Mouse (Mus musculus) heart, postnatal 25 days (tissue): ENCODE results near the gene Ferd3l. TPM values are rescaled to one million over a fixed set of nuclear protein-coding genes. Genes with fewer than 3 reads are reported as not detected.

Experiments used
- DNase-seq: peaks from one replicate; pipeline ENCODE4 v3.0.0; 2022; ENCODE audit warnings: low spot score
- intact Hi-C: fragments of 180-260 bp; cut with DNase I; formaldehyde crosslinking; loops from one replicate; pipeline ENCODE4 v1.15.1; 2025
- total RNA-seq, 2 experiments: library from RNA; stranded (reverse); gene quantifications; 2 replicates each; pipeline ENCODE4 v1.2.3; 2021

The Ferd3l gene
- not detected for total RNA-seq

DNA sequence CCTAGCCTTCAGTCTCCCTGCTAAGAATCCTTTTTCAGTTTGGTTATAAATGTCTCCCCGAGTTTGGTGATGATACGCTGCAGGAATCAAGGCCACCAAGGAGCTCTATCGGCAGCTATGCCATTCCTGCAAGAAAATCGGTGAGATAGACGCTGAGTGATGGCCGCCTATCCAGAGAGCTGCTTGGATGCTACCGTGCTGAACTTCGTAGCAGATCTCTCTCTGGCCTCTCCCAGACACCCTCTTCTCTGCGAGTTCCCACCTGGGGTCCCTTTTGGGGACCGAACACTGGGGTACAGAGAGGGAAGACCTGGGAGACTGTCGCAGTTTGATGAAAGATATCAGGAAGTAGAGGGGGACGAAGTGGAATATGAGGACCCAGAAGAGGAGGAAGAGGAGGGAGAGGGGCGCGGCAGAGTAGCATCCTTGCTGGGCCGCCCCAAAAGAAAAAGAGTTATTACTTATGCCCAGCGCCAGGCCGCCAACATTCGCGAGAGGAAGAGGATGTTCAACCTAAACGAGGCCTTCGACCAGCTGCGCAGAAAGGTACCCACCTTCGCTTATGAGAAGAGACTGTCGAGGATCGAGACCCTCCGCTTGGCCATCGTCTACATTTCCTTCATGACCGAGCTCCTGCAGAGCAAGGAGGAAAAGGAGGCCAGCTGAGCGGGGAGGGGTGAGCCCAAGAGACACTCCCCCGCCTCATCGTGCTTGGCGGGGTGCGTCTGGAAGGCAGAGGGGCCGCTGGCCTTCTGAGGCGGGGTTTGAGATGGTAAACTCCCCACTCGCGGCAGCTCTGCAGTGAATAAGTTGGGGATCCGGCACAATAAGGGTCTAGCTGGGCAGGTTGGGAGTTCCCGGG lies at the start of gene Ferd3l:
Gene Ferd3l (plus strand): TSS at position 95 of the 862 bp plus-strand sequence.
- DNase-seq: no peak
- intact Hi-C loops: no loop called here

DNA sequence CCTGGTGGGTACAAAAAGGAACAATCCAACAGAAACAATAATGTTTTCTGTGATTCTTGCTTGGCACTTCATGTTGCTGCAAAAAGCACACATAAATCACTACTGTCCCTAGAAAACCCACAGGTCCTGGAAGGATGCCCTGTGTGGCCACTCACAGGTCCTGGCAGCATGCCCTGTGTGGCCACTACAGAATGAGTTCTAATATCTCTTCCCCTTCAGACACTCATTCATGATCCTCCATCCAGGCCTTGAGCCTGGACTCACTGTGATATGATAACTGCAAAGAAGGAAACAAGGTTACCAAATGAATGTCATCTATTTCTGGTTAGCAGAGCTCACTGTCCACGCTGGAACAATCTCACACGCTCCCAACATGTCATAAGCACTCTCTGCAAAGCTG lies 34.3 kb upstream of the Ferd3l start:
- intact Hi-C loops: no loop called here
- DNase-seq: no peak

DNA sequence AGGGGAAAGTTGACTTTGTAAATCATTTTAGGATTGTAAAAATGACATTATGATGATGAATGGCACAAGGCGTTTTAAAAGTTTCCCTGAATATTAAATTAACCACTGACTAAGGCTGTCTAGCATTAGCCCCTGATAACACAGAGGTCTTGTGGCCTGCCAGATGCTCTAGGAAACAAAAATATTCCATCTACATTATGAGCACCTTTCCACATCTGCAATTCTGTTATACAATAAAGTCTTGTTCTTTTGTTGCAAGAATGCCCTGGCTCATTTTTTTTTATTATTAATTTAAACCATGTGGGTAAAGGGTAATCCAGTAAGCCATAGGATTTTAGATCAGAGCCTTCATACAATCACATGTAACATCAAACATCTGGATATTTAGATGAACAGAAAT lies 33.6 kb upstream of the Ferd3l start:
- intact Hi-C loops: no loop called here
- DNase-seq: no peak

DNA sequence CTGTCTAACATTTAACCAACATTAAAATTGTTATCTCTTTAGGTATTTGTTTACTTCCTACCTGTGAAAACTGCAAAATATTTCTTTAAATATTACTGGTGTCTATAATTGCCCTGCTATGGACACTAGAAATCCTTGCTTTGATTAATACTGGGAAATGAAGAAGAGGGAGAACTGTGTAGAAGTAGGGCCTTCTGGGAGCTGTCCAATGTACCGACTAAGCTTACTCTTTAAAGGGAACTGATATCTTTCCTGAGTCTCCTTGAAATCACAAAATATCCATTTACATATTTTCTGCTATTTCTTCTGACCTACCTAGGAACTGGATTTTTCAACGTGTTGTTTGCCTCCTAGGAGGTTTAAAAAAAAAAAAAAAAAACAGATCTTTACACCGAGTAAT lies 1.5 kb upstream of the Ferd3l start:
- intact Hi-C loops: no loop called here
- no peak for DNase-seq

DNA sequence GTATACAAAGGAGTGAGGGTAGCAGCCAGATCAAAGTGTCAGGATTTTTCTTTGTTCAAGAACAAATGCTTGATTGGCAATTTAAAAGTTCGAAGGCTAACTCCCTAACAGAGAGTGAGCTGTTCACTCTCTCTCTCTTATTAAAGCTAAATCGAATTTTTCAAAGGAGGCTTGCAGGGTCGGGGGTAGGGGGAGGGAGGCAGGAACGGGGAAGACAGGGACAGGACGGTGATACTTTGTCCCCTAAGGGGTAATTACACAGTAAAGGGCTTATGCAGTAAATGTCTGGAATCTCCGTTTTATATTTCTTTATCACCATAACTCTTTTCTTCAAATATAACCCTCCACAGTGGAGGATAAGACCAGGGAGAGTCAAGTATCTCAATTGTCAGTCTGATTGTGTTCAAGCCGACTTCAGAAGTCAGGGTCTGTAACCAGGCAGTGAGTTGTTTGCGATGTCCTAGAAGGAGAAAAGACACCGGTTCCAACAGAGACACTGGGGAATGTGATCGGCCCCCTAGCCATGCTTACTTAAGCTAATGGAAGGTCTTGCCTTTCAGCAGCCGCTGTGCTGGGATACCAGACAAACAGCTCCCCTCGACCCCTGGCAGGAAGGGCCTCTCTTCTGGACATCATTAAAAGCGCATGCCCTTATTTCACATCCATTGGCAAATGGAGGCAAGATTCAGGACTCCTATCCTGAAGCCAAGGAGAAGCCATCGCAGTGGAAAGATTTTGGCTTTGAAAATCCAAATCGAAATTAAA lies 709 bp upstream of the Ferd3l start:
- no peak for DNase-seq
- intact Hi-C loops: no loop called here

DNA sequence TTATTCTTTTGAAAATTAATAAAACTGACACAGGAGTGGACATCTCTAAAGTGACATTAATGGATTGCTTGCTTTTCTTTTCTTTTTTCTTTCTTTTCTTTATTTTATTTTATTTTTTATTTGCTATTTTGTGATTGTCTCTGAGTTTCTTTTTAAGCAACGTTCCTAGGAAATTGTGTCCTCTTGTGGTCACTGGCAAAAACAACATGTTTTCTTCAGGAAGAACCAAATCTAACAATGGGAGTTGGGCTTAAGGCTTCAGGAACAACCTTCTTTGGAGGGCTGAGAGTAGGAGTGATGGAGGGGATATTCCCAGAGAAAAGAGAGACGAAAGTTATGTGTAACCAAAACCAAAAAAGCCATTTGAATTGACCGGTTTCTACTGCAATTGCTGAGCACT lies 24.6 kb downstream of the Ferd3l start:
- intact Hi-C loops: no loop called here
- DNase-seq: no peak

DNA sequence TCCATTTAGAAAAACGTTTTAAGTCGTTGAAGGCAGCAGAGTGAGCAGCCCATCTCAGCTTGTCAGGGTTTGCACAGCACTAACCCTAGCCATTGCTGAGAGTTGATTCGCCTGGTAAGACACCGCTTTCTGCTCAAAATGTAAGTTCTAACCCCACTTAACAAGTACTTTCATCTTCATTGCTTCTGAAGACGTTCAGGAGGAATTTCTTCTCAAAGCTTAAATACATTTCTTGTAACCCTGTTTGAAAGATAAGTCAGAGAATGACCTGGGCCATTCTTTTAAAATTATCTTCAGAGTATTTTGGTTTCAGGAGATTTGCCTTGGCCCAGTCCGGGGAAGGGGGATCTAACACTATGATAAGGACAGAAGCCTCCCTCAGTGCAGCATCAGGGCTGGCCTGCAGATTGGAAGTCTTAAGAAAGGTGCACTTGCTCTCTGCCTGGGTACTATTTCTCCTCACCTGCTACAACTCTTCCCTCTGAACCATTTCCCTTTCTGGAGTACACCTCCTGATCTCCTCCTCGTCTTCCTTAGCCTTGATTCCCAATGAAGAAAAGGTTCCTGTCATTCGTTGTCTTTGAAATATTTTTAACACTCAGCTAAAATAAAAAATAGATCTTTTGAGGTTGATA lies 26.8 kb downstream of the Ferd3l start:
- intact Hi-C loops: no loop called here
- DNase-seq: no peak

DNA sequence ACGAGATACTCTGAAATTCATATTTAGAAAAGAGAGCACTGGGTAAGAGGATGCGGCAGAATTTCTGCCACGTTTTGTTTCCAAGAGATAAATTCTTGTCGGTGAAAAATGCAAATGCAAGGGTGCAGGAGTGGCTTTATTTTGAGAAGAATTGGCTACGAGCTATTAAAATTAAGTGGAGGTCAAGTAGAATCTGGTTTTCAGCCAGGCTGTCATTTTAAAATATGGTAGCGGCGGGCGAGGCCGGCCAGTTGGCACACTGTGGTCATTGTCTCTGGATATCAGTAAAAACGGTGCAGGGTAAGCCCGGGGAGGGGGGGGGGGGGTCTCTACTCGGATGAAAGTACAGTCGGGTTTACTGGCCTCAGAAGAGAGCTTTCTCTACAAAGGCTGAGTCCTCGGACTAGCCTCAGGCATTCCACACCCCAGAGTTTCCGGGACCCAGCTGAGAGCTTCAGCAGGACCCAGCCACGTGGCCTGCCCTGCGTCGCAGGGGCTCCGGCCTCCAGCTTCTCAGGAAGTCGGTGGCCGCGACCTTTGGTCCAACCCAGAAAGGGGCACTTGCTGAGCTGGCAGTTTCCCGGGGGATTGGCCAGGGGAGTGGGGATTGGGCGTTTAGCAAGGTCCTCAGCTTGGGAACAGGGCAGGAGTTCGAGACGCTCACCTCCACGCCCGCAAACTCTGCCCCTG lies 27.5 kb downstream of the Ferd3l start:
- DNase-seq: no peak
- intact Hi-C loops: no loop called here

DNA sequence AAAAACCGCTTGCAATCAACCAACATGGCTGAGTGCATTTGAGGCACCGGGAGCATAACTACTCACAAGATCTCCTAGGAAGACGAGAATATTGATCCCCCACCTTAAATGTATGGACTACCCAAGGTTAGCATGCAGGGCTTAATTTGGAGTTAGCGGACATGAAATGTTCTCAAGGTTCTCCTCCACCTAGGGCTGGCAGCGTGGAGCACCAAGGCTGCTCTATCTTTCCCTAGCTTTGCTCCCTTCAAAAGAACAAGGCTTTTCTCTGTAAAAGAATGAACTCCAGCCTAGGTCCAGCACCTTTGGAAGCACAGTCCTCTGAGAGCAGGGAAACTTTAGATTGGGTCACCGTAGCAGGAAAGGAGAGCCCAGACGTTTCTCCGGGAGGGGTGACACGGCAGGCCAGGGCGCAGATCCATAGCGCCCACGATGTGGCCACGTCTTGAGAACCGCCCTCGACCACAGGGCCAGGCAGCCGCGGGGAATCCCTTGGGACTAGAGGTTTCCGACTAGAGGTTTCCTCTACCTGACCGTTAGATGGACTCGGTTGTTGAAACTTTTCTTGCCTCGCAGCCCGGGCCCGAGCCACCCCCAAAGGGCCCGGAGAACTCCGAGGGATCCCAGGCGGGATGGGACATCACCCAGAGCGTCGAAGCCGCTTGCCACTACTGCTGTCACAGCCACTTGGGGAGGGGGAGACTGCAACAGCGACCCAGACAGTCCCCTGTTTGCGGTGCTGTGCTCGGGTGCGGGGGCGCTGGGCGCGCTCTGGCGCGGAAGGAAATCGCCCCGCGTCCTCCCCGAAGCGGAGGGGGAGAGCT lies 28.6 kb downstream of the Ferd3l start:
- intact Hi-C loops: no loop called here

DNA sequence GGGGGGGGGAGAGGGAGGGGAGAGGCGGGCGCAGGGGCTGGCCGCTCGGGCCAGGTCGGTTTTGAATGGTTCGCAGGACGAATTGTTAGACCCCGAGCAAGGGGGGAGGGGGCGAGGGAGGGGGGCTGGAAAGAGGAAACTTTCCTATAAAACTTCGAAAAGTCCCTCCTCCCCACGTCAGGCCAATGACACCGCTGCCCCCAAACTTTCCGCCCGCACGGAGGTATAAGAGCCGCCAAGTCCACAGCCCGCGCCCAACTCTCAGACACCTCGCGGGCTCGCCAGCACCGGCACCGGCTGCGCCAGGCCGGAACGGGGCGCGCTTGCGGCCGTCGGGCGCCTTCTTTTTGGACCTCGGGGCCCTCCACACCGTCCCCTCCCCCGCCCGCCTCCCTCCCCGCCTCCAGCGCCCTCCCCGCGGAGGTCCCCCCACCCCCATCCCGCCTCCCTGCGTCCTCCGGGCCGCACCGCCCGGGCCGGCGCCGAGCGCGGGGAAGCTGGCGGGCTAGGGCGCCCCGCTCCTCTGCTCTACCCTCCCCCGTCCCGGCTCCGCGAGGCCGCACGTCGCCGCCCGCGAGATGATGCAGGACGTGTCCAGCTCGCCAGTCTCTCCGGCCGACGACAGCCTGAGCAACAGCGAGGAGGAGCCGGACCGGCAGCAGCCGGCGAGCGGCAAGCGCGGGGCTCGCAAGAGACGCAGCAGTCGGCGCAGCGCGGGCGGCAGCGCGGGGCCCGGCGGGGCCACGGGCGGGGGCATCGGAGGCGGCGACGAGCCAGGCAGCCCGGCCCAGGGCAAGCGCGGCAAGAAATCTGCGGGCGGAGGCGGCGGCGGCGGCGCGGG lies 29.4 kb downstream of the Ferd3l start, which contains the start of gene Twist1:
Gene Twist1 (plus strand): TSS at position 272 of the 841 bp plus-strand sequence.
- peak; percentile 53 for DNase-seq
- intact Hi-C loops: no loop called here

More for the DNA sequence above, 28.6 kb downstream of the Ferd3l start:
- DNase-seq: no peak

DNA sequence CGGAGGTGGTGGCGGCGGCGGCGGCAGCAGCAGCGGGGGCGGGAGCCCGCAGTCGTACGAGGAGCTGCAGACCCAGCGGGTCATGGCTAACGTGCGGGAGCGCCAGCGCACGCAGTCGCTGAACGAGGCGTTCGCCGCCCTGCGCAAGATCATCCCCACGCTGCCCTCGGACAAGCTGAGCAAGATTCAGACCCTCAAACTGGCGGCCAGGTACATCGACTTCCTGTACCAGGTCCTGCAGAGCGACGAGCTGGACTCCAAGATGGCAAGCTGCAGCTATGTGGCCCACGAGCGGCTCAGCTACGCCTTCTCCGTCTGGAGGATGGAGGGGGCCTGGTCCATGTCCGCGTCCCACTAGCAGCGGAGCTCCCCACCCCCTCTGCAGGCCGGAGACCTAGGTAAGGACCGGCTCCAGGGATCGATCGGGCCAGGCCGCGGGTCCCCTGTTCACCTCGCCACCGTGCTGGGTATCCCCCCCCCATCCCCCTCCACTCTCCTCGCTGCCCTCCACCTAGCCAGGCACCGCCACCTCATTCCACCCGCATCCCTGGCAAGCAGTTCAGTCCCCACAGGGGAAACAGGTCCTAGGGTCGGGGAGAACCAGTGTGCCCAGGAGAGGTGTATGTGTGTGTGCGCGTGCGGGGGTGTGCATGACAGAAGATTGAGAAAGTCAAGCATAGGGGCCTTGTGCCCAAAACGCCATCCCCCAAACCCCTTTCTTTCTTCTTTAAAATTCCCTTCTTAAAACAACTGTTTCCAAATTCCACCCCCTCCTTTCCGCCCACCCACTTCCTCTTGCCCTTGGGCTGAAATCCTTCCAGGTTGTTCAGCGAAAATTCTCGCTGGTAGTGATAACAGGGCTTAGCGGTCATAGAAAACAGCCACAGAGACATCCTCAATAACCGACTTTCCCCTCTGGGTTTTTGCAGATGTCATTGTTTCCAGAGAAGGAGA lies 30.3 kb downstream of the Ferd3l start:
- intact Hi-C loops: no loop called here
- no peak for DNase-seq

DNA sequence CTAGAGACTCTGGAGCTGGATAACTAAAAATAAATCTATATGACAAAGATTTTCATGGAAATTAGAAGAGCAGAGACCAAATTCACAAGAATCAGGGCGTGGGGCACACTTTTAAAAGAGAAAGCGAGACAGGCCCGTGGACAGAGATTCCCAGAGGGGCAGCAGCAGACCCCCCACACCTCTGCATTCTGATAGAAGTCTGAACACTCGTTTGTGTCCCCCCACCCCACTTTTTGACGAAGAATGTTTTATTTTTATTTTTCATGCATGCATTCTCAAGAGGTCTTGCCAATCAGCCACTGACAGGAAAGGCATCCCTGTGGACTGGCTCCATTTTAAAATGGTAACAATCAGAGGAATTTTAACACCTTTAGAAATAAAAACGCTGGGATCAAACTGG lies 31.0 kb downstream of the Ferd3l start:
- DNase-seq: no peak
- intact Hi-C loops: no loop called here

DNA sequence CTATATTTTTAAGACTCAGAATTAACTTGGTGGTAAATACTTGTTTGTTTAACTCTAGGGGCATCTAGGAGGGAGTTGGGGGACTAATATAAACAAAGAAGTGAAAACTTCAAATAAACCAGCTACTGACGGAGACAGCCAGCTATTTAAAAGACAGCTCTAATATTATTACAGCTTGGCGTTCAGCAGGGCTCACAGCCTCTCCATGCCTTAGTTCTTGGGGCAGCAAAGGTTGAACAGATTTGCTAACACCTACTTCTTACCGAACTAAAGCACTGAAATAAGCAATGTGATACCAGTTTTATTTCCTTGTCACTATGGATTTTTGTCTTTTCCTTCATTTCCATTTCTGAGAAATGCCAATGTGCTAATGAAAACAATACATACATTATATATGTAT lies 31.6 kb downstream of the Ferd3l start:
- intact Hi-C loops: no loop called here

DNA sequence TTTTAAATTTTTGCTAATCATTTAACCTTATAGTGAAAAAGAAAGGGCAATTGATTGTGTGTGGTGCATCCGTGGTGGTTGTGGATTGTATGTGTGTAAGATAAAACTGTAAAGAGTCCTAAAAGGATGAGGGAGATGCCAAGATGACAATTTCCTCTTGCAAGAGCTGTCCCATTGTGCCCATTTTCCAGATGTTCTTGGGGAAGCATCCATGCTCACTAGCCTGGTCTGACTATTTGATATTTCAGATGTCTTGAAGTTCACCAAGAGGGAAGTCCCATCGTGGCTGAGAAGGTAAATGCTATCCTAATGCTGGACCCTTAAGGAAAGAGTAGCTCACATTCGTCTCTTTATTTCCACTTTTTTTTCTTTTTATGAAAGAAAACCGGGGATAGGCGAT lies 32.8 kb downstream of the Ferd3l start:
- intact Hi-C loops: no loop called here
- DNase-seq: no peak

More for the DNA sequence above, 31.6 kb downstream of the Ferd3l start:
- DNase-seq: no peak

DNA sequence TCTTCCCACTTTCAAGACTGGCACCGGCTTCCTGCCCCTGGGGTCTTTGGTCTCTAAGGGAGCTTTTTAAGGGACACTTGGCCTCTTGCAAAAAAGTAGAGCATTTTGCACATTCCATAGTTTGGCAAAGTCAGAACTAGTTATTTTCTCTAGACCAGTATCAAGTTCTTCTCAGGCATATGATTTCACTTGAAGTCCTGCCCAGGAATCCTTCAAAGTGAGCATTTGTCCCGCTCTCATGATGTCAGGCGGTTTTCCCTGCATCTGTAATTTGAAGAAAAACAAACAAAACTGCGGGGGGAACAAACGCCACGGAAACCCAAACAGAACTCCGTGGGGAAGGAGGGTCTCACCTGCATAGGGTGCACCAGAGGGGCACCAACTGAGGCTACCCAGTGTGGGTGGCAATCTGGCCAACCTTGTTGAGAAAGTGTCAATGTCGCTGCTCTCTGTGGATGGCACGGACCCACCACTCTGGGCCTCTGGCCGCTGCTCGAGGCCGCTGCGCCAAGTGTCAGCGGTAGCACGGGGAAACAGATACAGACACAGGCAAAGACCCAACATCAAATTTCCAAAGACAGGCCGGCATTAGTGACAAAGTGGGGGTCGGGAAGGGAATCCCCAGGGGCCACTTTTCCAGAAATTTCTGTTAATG lies 34.0 kb downstream of the Ferd3l start:
- DNase-seq: no peak
- intact Hi-C loops: no loop called here

DNA sequence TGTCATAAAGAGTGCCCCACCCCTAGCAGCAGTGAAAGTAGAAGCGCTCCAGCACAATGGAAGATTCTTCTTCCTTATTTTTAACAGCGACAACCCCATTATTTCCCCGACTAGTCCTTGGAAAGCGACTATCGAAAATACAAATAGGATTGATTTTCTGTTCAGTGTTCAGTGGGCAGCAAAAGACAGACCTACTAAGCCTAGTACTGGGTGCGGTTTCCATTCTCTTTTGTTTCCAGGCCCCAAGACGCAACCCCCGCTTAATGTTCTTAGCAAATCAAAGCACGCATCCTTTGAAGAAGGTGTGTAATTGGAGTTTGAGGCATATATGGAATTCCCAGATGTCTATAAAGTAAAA lies 34.5 kb downstream of the Ferd3l start:
- intact Hi-C loops: no loop called here

More for the DNA sequence above, 34.5 kb downstream of the Ferd3l start:
- no peak for DNase-seq
